Mouse (Mus musculus) CH12.LX (cell line): ENCODE data around the gene Gm21103.
"Not testable (repeated sequence)": the region's sequence is repeated elsewhere in the genome, so short reads cannot be mapped to it uniquely, and the experiment has no call there.

Source experiments
- CTCF ChIP-seq, 2 experiments: IDR thresholded peaks in 1 of 2; conservative IDR thresholded peaks in 1 of 2; 2 replicates each; pipeline ENCODE4 v1.5.1; 2011 to 2012; ENCODE audit warnings: low read depth in 2 of 2, low read length in 2 of 2, improper control_type of control experiment in 1 of 2, inconsistent platforms in 1 of 2, mild to moderate bottlenecking in 1 of 2, moderate library complexity in 1 of 2
- EP300 ChIP-seq: IDR thresholded peaks from 2 replicates; pipeline ENCODE4 v1.6.1; 2011; ENCODE audit warnings: low read length, improper control_type of control experiment
- KAT2A ChIP-seq: IDR thresholded peaks from 2 replicates; pipeline ENCODE4 v1.6.1; 2012; ENCODE audit warnings: low read length, improper control_type of control experiment, inconsistent platforms; ENCODE audit not compliant: insufficient replicate concordance
- MAX ChIP-seq: IDR thresholded peaks from 2 replicates; pipeline ENCODE4 v1.6.1; 2011; ENCODE audit warnings: low read length, improper control_type of control experiment
- MAZ ChIP-seq: IDR thresholded peaks from 2 replicates; pipeline ENCODE4 v1.6.1; 2012; ENCODE audit warnings: low read depth, mild to moderate bottlenecking, inconsistent platforms, low read length, improper control_type of control experiment, moderate library complexity
- NRF1 ChIP-seq: IDR thresholded peaks from 2 replicates; pipeline ENCODE4 v1.6.1; 2014; ENCODE audit warnings: low read depth, mild to moderate bottlenecking, inconsistent platforms, low read length, improper control_type of control experiment, moderate library complexity
- POLR2A ChIP-seq: IDR thresholded peaks from 2 replicates; pipeline ENCODE4 v1.6.1; 2011; ENCODE audit warnings: low read depth, mild to moderate bottlenecking, improper control_type of control experiment, low read length
- TBP ChIP-seq: conservative IDR thresholded peaks from 2 replicates; pipeline ENCODE4 v1.6.1; 2011; ENCODE audit warnings: low read depth, low read length, improper control_type of control experiment
- USF1 ChIP-seq: IDR thresholded peaks from 2 replicates; pipeline ENCODE4 v1.6.1; 2014; ENCODE audit warnings: low read depth, mild to moderate bottlenecking, inconsistent platforms, low read length, improper control_type of control experiment
- ZKSCAN1 ChIP-seq: IDR thresholded peaks from 2 replicates; pipeline ENCODE4 v1.6.1; 2012; ENCODE audit warnings: low read depth, inconsistent platforms, low read length, improper control_type of control experiment, borderline replicate concordance
- ZNF384 ChIP-seq: IDR thresholded peaks from 2 replicates; pipeline ENCODE4 v1.6.1; 2012; ENCODE audit warnings: low read depth, low read length, improper control_type of control experiment, inconsistent platforms

DNA sequence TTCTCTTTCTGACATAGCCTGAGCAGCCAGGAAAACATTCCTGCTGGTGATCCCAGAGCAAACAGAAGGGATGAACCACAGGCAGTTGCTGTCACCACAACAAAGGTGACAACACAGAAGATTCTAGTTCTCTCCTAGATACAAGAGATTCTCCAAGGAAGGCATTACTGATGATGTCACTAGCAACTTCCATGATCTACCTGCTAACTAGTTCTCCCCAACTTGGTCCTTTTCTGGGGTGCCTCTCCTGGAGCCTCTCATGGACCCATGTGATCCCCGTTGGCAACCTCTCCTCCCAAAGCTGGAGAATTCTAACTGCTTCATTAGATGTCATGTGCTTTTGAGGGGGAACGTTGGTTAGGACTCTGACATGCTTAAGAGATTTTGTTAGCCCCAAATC is at the start of gene Gm21103:
- not testable (repeated sequence) for TF ChIP-seq POLR2A; KAT2A; MAZ; USF1; TBP; NRF1; ZNF384; ZKSCAN1; CTCF (conservative IDR thresholded peaks at IDR 0.05 in 1 of 2, IDR thresholded peaks at IDR 0.05 in 1 of 2; ENCODE audit: low read depth in 2 of 2, low read length in 2 of 2); EP300; MAX
